Mouse (Mus musculus) induced T-regulatory cell, adult 2 months (primary cell): Measurements from ENCODE around the gene Zfp148.

Source experiments
- DNase-seq: peaks from one replicate; pipeline ENCODE4 v3.0.0-alpha.2; 2012; ENCODE audit warnings: low read depth

Gene Zfp148

GRCm38 (mm10) chr16:33379944-33380881, at the start of gene Zfp148:
Gene Zfp148, plus strand, starts transcription at chr16:33380836.
- peak; percentile 94 for DNase-seq

GRCm38 (mm10) chr16:33333015-33333414, 47.6 kb upstream of the Zfp148 start:
- DNase-seq: no peak

DNA sequence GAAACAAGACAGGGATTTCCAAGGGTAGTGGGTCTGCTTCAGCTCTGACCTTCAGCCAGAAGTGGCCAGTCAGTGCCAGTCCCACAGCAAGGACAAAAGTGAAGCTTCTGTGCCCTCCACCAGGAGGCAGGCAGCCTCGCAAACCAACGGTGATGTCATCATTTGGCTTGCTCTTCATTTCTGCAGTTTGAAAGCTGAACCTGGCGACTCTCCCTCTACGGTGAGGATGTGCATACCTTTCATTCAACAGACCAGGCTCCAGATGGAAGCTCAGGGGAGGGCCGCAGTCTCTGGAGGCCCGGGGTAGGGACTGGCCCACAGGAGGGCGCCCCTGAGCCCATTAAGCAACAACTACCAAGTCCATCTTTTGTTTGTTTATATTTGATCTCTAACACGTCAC, 43.5 kb upstream of the Zfp148 start:
- DNase-seq: peak; percentile 91

- peak; percentile 79 for DNase-seq
These were observed 43.0 kb upstream of the Zfp148 start for GRCm38 (mm10) chr16:33337681-33338080.

DNA sequence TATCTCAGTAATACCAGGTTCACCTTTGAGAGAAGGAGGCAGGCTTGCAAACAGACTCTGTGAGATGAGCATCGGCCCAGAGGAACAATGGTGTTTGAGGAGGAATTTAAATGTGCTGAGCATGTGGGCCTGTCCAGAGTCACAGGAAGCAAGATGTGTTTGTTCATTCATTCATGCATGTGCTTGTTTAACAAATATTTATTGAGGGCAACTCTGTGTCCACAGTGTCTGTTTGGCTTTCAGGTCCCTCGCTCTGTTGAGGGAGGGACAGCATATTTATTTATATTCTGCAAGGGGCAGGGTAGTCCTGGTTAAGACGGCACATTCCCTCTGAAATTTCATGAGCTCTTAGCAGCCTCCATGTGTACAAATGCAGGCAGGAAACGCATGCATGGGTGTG, 42.1 kb upstream of the Zfp148 start:
- no peak for DNase-seq

DNA sequence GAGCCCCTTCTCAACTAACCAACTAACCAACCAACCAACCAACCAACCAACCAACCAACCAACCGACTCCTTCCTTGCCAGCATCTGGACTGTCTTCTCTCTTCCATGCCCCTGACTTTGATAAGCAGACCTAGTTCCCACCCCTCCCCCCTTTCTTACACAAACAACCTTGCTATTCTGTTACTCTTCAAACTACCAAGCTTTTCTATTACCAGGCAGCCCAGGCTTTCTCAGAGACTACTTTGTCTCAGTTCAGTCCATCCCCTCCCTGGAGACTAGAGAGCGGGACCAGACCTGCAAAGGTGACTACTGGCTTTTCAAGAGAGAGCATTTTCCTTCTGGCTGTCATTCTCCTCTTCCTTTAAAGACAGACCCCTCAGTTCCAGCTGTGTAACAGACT, 41.2 kb upstream of the Zfp148 start:
- DNase-seq: no peak

GRCm38 (mm10) chr16:33342356-33342755, 38.3 kb upstream of the Zfp148 start:
- DNase-seq: no peak

- DNase-seq: no peak
These were observed 37.5 kb upstream of the Zfp148 start for GRCm38 (mm10) chr16:33343106-33343505.

DNA sequence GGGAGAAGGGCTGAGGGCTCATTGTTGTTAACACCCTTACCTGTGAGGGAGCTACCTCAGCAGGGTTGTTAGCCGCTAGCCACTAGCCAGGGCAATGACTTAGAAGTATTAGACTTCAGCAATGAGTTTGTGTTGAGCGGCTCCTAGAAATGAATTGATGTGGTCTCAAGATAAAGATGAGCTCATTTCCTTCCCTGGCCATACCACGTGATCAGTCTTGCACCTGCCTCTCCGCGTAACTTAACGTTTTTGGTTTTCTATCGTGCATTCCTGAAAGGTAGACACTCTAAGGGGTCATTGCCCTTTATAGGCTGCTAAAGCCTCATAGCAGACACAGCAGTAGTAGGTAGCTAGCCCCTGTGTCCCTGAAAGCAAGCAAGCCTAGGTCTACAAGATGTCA, 37.0 kb upstream of the Zfp148 start:
- peak; percentile 89 for DNase-seq

DNA sequence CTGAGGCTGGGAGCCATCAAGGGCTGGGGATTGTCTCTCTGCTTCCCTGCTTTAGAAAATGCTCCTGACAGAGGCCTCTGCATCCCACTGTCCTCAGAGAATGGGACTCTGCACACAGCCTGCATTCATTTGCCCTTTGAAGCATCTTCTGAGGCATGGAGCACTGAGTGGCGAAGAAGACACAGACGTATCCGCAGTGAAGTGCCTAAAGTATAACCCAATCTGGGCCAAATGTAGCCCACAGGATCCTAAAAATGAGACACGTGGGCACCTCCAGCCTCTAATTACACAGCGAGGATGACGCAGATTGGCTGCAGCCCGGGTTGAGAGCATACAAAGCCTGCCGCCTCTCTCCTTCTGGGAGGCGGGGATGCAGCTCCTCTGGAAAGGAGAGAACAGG, 36.3 kb upstream of the Zfp148 start:
- DNase-seq: no peak

DNA sequence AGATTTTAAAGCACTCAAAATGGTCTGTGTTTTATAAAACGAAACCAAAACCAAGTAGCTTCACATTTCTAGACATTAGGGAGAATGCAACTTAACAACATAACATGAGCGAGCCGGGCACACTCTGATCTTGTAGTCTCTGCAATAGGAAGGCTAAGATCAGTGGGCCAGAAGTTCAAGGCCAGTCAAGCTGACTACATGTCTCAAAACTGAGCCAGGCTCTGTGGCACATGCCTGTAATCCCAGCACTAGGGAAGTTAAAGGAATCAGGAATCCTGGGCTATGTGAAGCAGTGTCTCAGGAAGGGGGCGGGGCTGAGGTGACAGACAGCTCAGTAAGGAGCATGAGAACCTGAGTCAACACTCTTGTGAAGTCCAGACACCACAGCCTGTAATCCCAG, 35.8 kb upstream of the Zfp148 start:
- DNase-seq: peak; percentile 77

GRCm38 (mm10) chr16:33346376-33346775, 34.3 kb upstream of the Zfp148 start:
- no peak for DNase-seq

DNA sequence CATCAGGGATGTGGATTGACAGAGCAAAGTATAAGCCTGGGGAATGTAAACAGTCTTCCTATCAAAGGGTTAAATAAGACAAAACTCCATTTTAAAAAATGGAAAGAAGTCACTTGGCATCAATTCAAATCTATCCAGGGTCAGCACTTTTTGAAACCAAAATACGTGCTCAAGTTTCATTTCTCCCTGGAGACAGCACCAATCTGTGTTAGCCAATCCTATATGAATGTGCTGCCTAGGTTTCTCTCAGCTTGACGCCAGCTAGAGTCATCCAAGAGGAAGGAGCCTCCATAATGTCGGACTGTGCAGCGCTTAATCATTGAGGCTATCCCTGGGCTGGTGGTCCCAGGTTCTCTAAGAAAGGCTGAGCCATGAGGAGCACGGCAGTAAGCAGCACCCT, 33.5 kb upstream of the Zfp148 start:
- no peak for DNase-seq

DNA sequence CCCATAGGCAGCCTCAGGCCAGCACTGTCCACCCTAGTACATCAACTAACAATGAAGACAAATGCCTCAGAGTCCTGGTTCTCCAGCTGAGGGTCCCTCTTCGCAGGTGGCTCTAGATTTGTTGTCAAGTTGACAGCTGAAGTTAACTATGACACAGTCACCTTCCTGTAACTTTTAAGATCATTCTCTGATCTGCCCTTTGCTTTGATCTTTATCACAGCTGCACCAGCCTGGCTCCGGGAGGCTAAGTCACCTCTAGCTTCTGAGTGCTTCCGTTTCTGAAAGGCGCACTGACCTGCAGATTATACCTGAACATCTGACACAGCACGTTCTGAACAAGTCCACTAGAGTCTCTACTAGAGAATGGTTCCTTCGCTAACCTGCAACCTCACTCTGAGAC, 22.8 kb upstream of the Zfp148 start:
- peak; percentile 56 for DNase-seq

- DNase-seq: no peak
These were observed 14.9 kb upstream of the Zfp148 start for GRCm38 (mm10) chr16:33365772-33366171.

- DNase-seq: no peak
These were observed 12.0 kb upstream of the Zfp148 start for GRCm38 (mm10) chr16:33368632-33369031.

- DNase-seq: peak; percentile 64
These were observed 9.8 kb upstream of the Zfp148 start for GRCm38 (mm10) chr16:33370836-33371235.

DNA sequence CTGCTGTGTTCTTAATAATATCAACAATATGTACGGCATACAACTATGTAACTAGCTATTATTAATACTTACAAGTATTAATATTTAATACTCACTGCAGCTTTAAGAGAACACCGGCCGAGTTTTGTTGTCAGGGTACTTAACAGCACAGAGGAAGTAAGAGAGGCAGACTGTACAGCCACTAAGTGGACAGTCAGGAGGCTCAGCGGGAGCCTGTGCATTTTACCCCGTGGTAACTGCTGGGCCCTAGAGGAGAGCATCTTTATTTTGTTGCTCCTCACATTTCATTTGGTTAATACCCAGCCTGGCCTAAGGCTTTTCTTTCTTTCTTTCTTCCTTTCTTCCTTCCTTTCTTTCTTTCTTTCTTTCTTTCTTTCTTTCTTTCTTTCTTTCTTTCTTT, 8.0 kb upstream of the Zfp148 start:
- no peak for DNase-seq

- no peak for DNase-seq
These were observed 7.3 kb upstream of the Zfp148 start for GRCm38 (mm10) chr16:33373326-33373725.

- no peak for DNase-seq
These were observed 4.4 kb upstream of the Zfp148 start for GRCm38 (mm10) chr16:33376266-33376665.

GRCm38 (mm10) chr16:33379219-33379943, 1.3 kb upstream of the Zfp148 start:
- DNase-seq: no peak

GRCm38 (mm10) chr16:33380882-33381613, 412 bp downstream of the Zfp148 start:
- peak; percentile 69 for DNase-seq
